Mouse (Mus musculus): ENCODE measurements at regions not wholly inside any gene's neighbourhood (a gene's known extent, or its start where the extent isn't known, plus 50 kb on each side); places are given as distances from the start of the nearest gene placed in this dataset.

DNA sequence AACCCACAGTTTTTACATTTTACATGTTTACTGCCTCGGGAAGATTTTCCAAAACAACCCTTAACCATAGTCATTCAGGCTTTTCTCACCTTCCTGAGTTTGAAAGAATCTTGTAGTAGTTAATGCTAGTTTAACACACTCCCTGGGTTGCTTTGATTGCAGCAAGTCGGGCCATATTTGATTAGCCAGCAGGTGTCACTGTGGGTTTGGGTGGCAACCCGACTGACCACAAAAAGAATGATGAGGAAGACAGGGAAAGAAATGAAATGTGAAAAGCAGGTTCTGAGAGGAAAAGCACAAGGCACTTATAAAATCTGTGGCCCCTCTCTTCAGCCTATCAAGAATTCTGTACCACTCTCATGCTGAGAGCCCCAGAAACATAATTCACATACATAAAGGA, 335.7 kb upstream of the Ddhd1 start:
- Histone ChIP-seq H3K4me1 (ENCODE audit: control insufficient read depth, insufficient read depth, low read length) (no peaks in the 10 kb centered on the region; the same call in 1 of the 2 replicates), H3K4me3 (replicated peaks; ENCODE audit: extremely low read depth, low read depth, low read length) (no peak overlapping the region)
- TF ChIP-seq CTCF (IDR thresholded peaks at IDR 0.05; ENCODE audit: insufficient read depth, low read length) (peak; percentile 76), POLR2A (IDR thresholded peaks at IDR 0.05; ENCODE audit: borderline replicate concordance, extremely low read depth, low read depth, low read length) (no peak)
- WGBS: 5% methylated on average over 3 of the region's 3 CpGs
- peak; percentile 59 for DNase-seq

GRCm38 (mm10) chr14:45996760-45997159, 338.8 kb upstream of the Ddhd1 start:
- no peak for DNase-seq
- WGBS: 23% methylated on average over 5 of the region's 5 CpGs
- H3K4me1 ChIP-seq (ENCODE audit: control insufficient read depth, insufficient read depth, low read length): no peaks in the 10 kb centered on the region; the same call in 1 of the 2 replicates
- H3K4me3 ChIP-seq (replicated peaks; ENCODE audit: extremely low read depth, low read depth, low read length): no peak overlapping the region
- TF ChIP-seq POLR2A (IDR thresholded peaks at IDR 0.05; ENCODE audit: borderline replicate concordance, extremely low read depth, low read depth, low read length) (no peak), CTCF (IDR thresholded peaks at IDR 0.05; ENCODE audit: insufficient read depth, low read length) (no peak)

DNA sequence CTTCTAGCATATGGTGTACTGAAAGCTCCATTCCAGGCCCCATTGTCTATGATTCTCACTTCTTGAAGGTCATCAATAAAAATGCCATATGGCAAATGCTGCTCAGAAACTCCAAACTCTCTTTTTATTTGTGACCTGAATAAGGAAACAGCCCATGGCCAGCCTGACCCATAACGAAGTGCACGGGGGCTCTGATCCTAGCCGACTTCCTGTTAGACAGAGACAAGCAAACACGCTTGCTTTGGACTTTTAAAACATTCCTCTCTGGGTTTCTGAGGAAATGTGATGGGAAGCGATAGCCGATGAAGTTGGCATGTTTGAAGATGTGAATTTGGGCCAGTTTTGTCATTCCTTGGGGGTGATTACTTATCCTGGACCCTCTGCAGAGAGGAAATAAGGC, 346.1 kb upstream of the Ddhd1 start:
- H3K4me3 ChIP-seq (replicated peaks; ENCODE audit: extremely low read depth, low read depth, low read length): no peak overlapping the region
- peaks cover 4% of the 10 kb centered on the region; the same call in 1 of the 2 replicates for H3K4me1 ChIP-seq (ENCODE audit: control insufficient read depth, insufficient read depth, low read length)
- no peak for DNase-seq
- no peak for TF ChIP-seq POLR2A (IDR thresholded peaks at IDR 0.05; ENCODE audit: borderline replicate concordance, extremely low read depth, low read depth, low read length)
- no peak for TF ChIP-seq CTCF (IDR thresholded peaks at IDR 0.05; ENCODE audit: insufficient read depth, low read length)
- 39% methylated on average over 6 of the region's 6 CpGs for WGBS

- no peak overlapping the region for H3K4me3 ChIP-seq (replicated peaks; ENCODE audit: extremely low read depth, low read depth, low read length)
- TF ChIP-seq CTCF (IDR thresholded peaks at IDR 0.05; ENCODE audit: insufficient read depth, low read length) (no peak), POLR2A (IDR thresholded peaks at IDR 0.05; ENCODE audit: borderline replicate concordance, extremely low read depth, low read depth, low read length) (no peak)
- DNase-seq: no peak
- WGBS: 72% methylated on average over 4 of the region's 4 CpGs
- H3K4me1 ChIP-seq (ENCODE audit: control insufficient read depth, insufficient read depth, low read length): peaks cover 4% of the 10 kb centered on the region; the same call in 1 of the 2 replicates
These were observed 347.4 kb upstream of the Ddhd1 start for GRCm38 (mm10) chr14:46005307-46005706.

GRCm38 (mm10) chr14:46013232-46013631, 355.3 kb upstream of the Ddhd1 start:
- TF ChIP-seq CTCF (IDR thresholded peaks at IDR 0.05; ENCODE audit: insufficient read depth, low read length) (no peak), POLR2A (IDR thresholded peaks at IDR 0.05; ENCODE audit: borderline replicate concordance, extremely low read depth, low read depth, low read length) (no peak)
- 100% methylated on average over 2 of the region's 2 CpGs for WGBS
- DNase-seq: no peak

GRCm38 (mm10) chr14:46014090-46014489, 356.1 kb upstream of the Ddhd1 start:
- no peaks in the 10 kb centered on the region for H3K4me1 ChIP-seq (ENCODE audit: control insufficient read depth, insufficient read depth, low read length)
- TF ChIP-seq CTCF (IDR thresholded peaks at IDR 0.05; ENCODE audit: insufficient read depth, low read length) (no peak), POLR2A (IDR thresholded peaks at IDR 0.05; ENCODE audit: borderline replicate concordance, extremely low read depth, low read depth, low read length) (no peak)
- no peak overlapping the region for H3K4me3 ChIP-seq (replicated peaks; ENCODE audit: extremely low read depth, low read depth, low read length)
- no peak for DNase-seq
- 36% methylated on average over 2 of the region's 2 CpGs for WGBS

More at GRCm38 (mm10) chr14:46013232-46013631, 355.3 kb upstream of the Ddhd1 start:
- Histone ChIP-seq H3K4me3 (replicated peaks; ENCODE audit: extremely low read depth, low read depth, low read length) (no peak overlapping the region), H3K4me1 (ENCODE audit: control insufficient read depth, insufficient read depth, low read length) (no peaks in the 10 kb centered on the region)

DNA sequence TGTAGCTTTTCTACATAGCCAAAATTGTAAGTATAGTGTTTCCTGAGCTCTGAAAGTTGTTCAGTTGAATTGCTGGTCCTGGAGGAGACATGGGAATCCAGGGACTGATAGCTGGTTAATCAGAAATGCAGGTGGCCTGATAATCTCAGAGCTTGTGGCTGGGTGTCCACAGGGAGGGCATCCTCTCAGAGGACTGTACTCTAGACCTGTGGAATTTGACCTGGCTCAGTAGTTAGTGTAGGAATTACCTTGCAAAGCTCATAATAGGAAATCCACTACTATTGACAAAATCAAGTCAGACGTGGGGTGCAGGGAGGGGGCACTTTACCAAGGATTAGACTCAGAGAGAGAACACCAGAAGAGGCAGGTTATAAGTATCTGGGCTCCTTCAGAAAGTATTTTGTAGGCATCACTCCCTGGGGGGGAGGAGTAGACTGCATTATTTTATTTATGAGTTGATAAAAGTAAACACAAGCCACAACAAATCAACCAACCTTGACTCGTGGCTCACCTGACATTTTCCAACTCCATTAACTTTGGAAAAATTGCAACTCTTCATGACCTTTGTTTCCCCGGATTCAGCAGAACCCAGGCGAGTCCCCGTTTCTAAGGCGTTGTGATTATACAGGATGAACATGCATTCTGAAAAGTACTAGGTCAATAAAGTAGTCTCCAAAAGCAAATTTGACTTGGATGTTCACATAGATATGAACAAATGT, 357.9 kb upstream of the Ddhd1 start:
- Histone ChIP-seq H3K4me1 (ENCODE audit: control insufficient read depth, insufficient read depth, low read length) (peaks cover 4% of the 10 kb centered on the region; the same call in 1 of the 2 replicates), H3K4me3 (replicated peaks; ENCODE audit: extremely low read depth, low read depth, low read length) (no peak overlapping the region)
- DNase-seq: no peak
- 77% methylated on average over 6 of the region's 6 CpGs for WGBS
- TF ChIP-seq CTCF (IDR thresholded peaks at IDR 0.05; ENCODE audit: insufficient read depth, low read length) (no peak), POLR2A (IDR thresholded peaks at IDR 0.05; ENCODE audit: borderline replicate concordance, extremely low read depth, low read depth, low read length) (no peak)

DNA sequence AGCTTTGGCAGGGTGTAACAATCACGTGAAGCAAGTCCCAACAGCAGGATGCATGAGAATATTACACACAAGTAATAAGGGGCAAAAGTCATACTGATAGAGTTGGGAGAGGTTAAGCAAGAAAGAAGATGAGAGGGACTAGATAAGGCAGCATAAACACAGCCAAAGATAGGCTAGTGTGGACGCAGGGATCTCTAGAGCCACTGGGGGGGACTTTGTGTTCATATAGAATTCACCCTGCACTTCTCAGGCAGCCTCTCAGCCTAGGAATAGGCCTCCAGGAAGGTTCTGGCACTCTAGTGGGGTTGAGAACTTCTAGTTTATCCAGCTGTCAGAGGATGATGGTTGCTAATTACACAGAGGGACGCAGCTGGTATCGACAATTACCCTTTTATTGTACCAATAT, 358.8 kb upstream of the Ddhd1 start:
- TF ChIP-seq POLR2A (IDR thresholded peaks at IDR 0.05; ENCODE audit: borderline replicate concordance, extremely low read depth, low read depth, low read length): no peak
- TF ChIP-seq CTCF (IDR thresholded peaks at IDR 0.05; ENCODE audit: insufficient read depth, low read length): no peak
- Histone ChIP-seq H3K4me1 (ENCODE audit: control insufficient read depth, insufficient read depth, low read length) (peaks cover 4% of the 10 kb centered on the region; the same call in 1 of the 2 replicates), H3K4me3 (replicated peaks; ENCODE audit: extremely low read depth, low read depth, low read length) (no peak overlapping the region)
- WGBS: 55% methylated on average over 4 of the region's 4 CpGs
- DNase-seq: no peak

GRCm38 (mm10) chr14:46017286-46017685, 359.3 kb upstream of the Ddhd1 start:
- Histone ChIP-seq H3K4me3 (replicated peaks; ENCODE audit: extremely low read depth, low read depth, low read length) (no peak overlapping the region), H3K4me1 (ENCODE audit: control insufficient read depth, insufficient read depth, low read length) (peaks cover 4% of the 10 kb centered on the region; the same call in 1 of the 2 replicates)
- 31% methylated on average over 3 of the region's 3 CpGs for WGBS
- no peak for TF ChIP-seq CTCF (IDR thresholded peaks at IDR 0.05; ENCODE audit: insufficient read depth, low read length)
- no peak for TF ChIP-seq POLR2A (IDR thresholded peaks at IDR 0.05; ENCODE audit: borderline replicate concordance, extremely low read depth, low read depth, low read length)
- DNase-seq: no peak

GRCm38 (mm10) chr14:46017976-46018375, 360.0 kb upstream of the Ddhd1 start:
- WGBS: 77% methylated on average over 6 of the region's 6 CpGs
- TF ChIP-seq POLR2A (IDR thresholded peaks at IDR 0.05; ENCODE audit: borderline replicate concordance, extremely low read depth, low read depth, low read length): no peak
- no peak for TF ChIP-seq CTCF (IDR thresholded peaks at IDR 0.05; ENCODE audit: insufficient read depth, low read length)
- Histone ChIP-seq H3K4me1 (ENCODE audit: control insufficient read depth, insufficient read depth, low read length) (peaks cover 4% of the 10 kb centered on the region; the same call in 1 of the 2 replicates), H3K4me3 (replicated peaks; ENCODE audit: extremely low read depth, low read depth, low read length) (no peak overlapping the region)
- no peak for DNase-seq
